Mouse (Mus musculus): Measurements from ENCODE around the gene Tlcd2. TPM values are rescaled to one million over a fixed set of nuclear protein-coding genes. Genes with fewer than 3 reads are reported as not detected.

Gene Tlcd2
- polyA plus RNA-seq (2014; fragmentation: Illumina TruSeq; extraction: RNeasy Lipid Tissue Mini Kit (QIAGEN cat#74804); ENCODE audit: low read depth, low replicate concordance) = 179 TPM

DNA sequence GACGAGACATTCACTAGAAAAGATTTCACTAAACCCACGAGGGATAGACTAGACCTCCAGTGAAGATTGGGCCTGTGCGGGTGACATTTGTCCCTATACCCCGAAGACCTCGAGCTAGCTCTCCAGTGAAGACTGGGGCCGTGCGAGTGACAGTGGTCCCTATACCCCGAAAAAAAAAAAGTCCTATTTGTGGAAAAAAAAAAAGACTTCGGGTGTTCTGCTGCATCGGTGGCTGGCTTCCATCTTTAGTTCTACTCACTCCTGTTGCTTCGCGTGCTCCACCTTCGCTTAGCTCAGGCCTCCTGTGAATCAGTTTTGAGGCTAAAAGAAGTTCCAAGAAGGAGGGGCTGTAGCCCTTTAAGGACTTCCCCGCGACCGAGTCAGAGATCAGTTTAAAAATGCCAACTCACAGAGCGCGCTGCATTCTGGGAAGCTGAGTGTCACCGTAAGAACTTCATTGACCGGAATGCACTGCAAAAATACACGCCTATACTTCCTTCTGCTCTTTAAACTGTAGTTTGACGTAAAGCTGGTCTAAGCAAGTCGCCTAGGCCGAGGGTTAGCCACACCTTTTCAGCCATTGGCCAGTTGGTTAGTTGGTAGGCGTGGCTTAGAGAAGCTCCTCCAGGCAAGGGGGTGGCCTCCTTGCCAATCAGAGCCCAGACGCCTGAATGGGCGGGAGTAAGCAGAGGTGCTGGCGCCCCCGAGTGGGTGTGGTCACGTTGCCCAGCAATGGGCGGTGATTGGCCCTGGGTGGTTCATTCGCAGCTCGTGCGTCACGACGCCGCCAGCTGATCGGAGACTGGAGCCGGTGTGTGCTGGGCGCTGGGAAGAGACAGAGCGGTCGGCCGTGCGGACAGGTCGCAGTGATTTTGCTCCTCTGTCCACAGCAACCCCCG lies at the start of gene Tlcd2:
Tlcd2 (plus strand) TSS at position 872 of the 899 bp plus-strand sequence.

DNA sequence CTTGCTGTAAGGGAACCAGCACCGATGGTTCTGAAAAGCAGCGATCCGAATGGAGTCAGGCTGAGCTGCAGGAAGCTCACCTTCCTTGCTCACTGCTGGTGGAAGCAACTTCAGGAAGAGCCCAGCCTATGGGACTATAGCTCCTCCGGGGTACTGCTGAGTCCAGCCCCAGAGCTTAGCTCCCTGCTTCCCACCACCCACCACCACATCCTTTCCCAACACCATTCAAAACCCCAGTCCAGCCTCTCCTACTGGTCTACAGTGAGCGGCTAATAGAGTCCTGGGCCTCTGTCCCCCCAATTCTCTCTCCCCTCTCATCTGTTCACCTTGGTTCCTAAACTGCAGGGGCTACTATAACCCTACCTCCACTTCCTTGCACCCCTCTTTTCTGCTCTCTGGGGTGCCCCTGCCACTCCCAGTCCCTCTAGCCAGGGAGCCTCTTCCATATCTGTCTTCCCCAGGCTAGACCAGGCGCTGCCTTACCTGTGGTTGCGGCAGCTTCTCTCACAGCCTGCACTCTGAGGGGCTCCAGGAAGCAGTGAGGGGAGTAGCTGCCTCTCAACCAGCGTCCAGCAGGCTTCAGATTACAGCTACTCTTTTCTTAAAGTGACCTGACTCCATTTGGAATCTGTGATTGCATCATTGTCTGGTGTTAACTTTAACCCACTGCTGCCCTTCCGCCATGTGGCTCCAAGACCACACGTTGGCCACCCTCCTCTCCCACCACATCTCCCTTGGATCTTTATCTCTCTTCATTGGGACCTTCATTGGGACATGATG lies 39.3 kb upstream of the Tlcd2 start, which contains the start of gene Serpinf1:
Serpinf1 (minus strand) TSS at position 689 of the 780 bp plus-strand sequence.

DNA sequence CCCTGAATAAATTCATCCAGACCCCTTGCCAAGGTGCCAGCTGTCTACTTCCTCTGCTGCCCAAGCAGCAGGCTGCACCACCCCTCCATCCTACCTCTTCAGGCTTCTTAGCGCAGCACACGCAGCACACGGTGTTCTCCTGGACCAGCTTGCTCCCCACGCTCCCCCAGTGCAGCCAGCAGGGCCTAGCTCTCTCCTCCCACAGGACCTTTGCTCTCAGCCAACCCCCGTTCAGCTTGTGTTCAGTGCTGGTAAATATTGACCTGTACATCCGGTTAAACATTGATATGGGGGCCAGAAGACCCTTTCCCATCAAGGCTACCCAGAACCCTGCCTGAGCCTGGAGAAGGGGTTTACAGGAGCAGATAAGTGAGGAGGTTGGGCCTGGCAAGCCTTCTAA lies 22.2 kb upstream of the Tlcd2 start, which contains the start of gene Serpinf2:
Serpinf2 (minus strand) TSS at position 229 of the 400 bp plus-strand sequence.

DNA sequence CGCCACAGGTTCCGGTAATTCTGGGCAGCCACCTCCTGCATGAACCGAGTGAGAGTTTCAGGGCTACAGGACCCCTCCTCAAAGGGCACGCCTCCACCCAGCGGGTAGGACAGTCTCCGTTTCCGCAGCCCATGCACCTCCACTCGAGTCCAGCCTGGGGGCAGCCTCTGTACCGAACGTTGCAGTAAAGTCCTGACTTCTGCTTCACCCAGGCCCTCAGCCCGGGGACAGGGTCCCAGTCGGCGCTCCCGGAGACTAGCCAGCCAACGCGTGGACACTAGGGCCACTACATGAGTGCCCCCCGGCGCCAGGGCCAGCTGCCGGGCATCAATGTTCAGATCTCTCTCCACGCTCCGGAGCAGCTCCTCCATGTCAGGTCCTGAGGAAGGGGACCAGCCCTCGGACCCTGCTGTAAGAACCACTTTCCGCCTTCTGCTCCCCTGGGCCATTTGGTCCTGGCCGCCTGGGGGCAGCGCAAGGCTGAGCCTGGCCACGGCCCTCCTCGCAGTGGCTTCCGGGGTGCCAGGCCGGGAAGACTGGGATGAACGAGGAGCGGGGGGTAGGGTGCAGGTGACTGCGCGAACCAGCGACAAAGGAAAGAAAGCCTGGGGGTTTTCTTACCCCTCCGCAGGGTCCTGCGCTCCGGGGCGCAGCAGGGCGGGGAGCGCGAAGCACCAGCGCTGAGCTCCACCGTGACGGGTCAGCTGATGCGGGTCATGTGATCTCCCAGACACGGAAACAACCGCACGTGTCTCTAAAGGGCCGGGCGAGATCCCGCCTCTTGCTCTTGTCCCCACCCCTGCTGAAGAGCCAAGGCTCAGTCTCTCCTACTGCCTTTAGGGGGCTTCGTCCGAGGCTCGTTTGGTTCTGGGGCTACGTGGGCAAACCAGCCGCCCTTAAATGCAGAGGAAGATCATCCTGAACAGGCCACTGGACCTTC lies 7.3 kb upstream of the Tlcd2 start, which contains the start of gene Wdr81:
Wdr81 (minus strand) TSS at position 727 of the 940 bp plus-strand sequence.

DNA sequence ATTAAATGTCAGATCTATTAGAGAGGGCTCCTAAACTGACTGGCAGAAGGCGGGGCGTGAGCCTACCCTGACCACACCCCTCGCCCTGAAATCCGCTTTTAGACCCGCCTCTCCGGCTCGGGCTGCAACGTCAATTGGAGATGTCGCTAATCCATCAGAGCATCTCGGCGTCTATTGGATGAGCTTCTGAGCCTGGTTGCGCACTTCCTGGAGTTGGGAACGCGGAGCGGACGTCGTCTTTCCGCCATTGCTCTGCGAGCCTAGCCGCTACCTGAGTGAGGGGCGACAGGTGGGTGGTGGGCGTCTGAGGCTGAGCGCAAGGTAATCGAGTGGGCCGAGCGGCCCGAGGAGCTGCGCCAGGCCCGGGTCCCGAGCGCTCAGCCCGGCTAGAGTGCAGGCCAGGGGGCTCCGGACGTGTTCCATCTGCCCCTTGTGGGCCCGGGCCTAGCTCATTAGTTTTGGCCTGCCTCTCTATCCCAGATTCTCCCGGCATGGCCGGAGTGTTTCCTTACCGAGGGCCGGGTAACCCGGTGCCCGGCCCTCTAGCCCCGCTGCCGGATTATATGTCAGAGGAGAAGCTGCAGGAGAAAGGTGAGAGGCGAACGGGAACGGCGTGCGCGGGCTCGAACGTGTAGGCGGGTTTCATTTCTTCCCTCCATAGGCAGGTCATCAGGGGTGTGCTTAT lies 25.2 kb downstream of the Tlcd2 start, which contains the start of gene Prpf8:
Prpf8 (plus strand) TSS at position 216 of the 685 bp plus-strand sequence.

DNA sequence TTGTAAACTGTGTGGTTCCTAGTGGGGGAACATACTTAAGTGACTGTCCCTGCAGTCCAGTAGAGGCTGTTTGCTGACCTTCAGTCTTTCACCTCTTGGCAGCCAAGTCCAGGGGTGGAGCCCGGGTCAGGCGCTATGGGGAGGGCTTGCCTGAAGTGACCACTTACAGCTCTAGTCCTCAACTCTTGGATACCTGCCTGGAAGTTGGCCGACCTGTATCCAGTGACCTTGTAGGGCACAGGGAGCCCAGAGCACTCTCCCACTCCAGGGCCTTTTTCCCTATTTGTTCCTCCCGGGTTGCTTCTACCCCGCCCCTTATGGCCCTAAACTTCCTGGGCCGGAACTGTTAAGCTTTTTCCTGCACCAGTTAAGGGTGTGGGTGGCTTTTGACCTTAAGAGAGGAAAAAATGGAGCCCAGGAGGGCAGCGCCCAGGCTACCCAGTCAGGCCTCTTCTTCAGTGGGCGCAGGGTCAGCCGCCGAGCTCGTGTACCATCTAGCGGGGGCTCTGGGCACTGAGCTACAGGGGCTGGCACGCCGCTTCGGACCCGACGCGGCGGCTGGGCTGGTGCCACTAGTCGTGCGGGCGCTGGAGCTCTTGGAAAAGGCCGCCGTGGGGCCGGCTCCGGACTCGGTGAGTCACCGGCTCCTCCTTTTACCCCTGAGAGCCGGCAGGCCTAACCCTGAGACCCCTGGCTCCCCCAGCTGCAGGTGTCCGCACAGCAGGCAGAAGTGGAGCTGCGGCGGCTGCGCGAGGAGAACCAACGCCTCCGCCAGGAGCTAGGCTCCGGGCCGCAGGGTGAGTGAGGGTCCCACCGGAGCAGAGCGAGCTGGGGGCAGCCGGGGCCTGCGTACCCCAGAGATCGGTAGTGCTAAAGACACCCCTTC lies 48.5 kb downstream of the Tlcd2 start, which contains the start of gene Rilp:
Rilp (plus strand) TSS at position 354 of the 886 bp plus-strand sequence.

DNA sequence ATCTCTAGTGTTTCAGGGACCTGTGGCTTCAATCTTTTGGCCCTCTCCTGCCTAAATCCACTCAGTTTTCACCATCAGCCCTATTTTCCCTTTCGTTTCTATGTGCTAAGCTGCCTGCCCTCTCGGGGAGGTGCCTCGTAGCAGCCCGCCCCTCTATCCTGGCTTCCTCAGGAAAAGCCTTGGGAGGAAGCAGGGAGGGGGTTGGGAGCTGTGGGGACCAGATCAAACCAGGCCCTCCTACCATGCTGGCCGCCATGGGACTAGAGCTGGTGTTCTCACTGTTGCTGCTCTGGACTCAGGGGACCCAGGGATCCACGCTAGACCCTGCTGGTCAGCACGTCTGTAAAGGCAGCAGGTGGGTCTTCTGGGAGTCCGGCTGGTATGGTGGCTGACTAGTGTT lies 51.8 kb downstream of the Tlcd2 start, which contains the start of gene Scarf1:
Scarf1 (plus strand) TSS at position 205 of the 400 bp plus-strand sequence.

Other genes with a start within 250 kb of the Tlcd2 start
- gene Rpa1, start 113.4 kb upstream of the Tlcd2 start, polyA plus RNA-seq (2014; fragmentation: Illumina TruSeq; extraction: RNeasy Lipid Tissue Mini Kit (QIAGEN cat#74804); ENCODE audit: low read depth, low replicate concordance) = 17.9 TPM
- gene Smyd4, start 113.3 kb upstream of the Tlcd2 start, polyA plus RNA-seq (2014; fragmentation: Illumina TruSeq; extraction: RNeasy Lipid Tissue Mini Kit (QIAGEN cat#74804); ENCODE audit: low read depth, low replicate concordance) = 1.7 TPM
- 250 TPM for gene Serpinf1, start 39.0 kb upstream of the Tlcd2 start, polyA plus RNA-seq (2014; fragmentation: Illumina TruSeq; extraction: RNeasy Lipid Tissue Mini Kit (QIAGEN cat#74804); ENCODE audit: low read depth, low replicate concordance)
- gene Serpinf2, start 22.1 kb upstream of the Tlcd2 start, polyA plus RNA-seq (2014; fragmentation: Illumina TruSeq; extraction: RNeasy Lipid Tissue Mini Kit (QIAGEN cat#74804); ENCODE audit: low read depth, low replicate concordance) = 152 TPM
- gene Wdr81, start 7.0 kb upstream of the Tlcd2 start, polyA plus RNA-seq (2014; fragmentation: Illumina TruSeq; extraction: RNeasy Lipid Tissue Mini Kit (QIAGEN cat#74804); ENCODE audit: low read depth, low replicate concordance) = 0.90 TPM
- 23.2 TPM for gene Prpf8, start 25.1 kb downstream of the Tlcd2 start, polyA plus RNA-seq (2014; fragmentation: Illumina TruSeq; extraction: RNeasy Lipid Tissue Mini Kit (QIAGEN cat#74804); ENCODE audit: low read depth, low replicate concordance)
- 3.7 TPM for gene Rilp, start 48.4 kb downstream of the Tlcd2 start, polyA plus RNA-seq (2014; fragmentation: Illumina TruSeq; extraction: RNeasy Lipid Tissue Mini Kit (QIAGEN cat#74804); ENCODE audit: low read depth, low replicate concordance)
- 0.40 TPM for gene Scarf1, start 51.8 kb downstream of the Tlcd2 start, polyA plus RNA-seq (2014; fragmentation: Illumina TruSeq; extraction: RNeasy Lipid Tissue Mini Kit (QIAGEN cat#74804); ENCODE audit: low read depth, low replicate concordance)
- gene Slc43a2, start 70.0 kb downstream of the Tlcd2 start, polyA plus RNA-seq (2014; fragmentation: Illumina TruSeq; extraction: RNeasy Lipid Tissue Mini Kit (QIAGEN cat#74804); ENCODE audit: low read depth, low replicate concordance) = 1.4 TPM
- gene Pitpna, start 126.4 kb downstream of the Tlcd2 start, polyA plus RNA-seq (2014; fragmentation: Illumina TruSeq; extraction: RNeasy Lipid Tissue Mini Kit (QIAGEN cat#74804); ENCODE audit: low read depth, low replicate concordance) = 56.5 TPM
- 12.9 TPM for gene Inpp5k, start 169.3 kb downstream of the Tlcd2 start, polyA plus RNA-seq (2014; fragmentation: Illumina TruSeq; extraction: RNeasy Lipid Tissue Mini Kit (QIAGEN cat#74804); ENCODE audit: low read depth, low replicate concordance)
- 2.9 TPM for gene Myo1c, start 188.8 kb downstream of the Tlcd2 start, polyA plus RNA-seq (2014; fragmentation: Illumina TruSeq; extraction: RNeasy Lipid Tissue Mini Kit (QIAGEN cat#74804); ENCODE audit: low read depth, low replicate concordance)
- 101 TPM for gene Crk, start 217.5 kb downstream of the Tlcd2 start, polyA plus RNA-seq (2014; fragmentation: Illumina TruSeq; extraction: RNeasy Lipid Tissue Mini Kit (QIAGEN cat#74804); ENCODE audit: low read depth, low replicate concordance)

Measured in liver, adult 10 weeks (tissue).